Mouse (Mus musculus) hindbrain, embryonic 11.5 days (tissue): ENCODE results near the gene Marcks. TPM values are rescaled to one million over a fixed set of nuclear protein-coding genes. Genes with fewer than 3 reads are reported as not detected.

Source experiments
- ATAC-seq: fragments of 200-750 bp; cut with Nextera tagmentation; 2 replicates; pipeline ENCODE4 v1.8.0; 2017; ENCODE audit warnings: mild to moderate bottlenecking, moderate TSS enrichment, moderate library complexity; ENCODE audit not compliant: low FRiP score
- DNase-seq: peaks from one replicate; pipeline ENCODE4 v3.0.0-alpha.2; 2015; ENCODE audit warnings: low spot score
- H3K27ac ChIP-seq: fragments of 300-500 bp; sonication (generic); 2 replicates; pipeline ENCODE4 v1.5.1; 2014; ENCODE audit warnings: mild to moderate bottlenecking, low read depth, low read length
- H3K27me3 ChIP-seq: fragments of 300-500 bp; sonication (generic); 2 replicates; pipeline ENCODE4 v1.6.1; 2014; ENCODE audit warnings: mild to moderate bottlenecking, low read length, moderate library complexity, mixed read lengths; ENCODE audit not compliant: control insufficient read depth, insufficient read depth
- H3K36me3 ChIP-seq: fragments of 300-500 bp; sonication (generic); 2 replicates; pipeline ENCODE4 v1.6.1; 2014; ENCODE audit warnings: mild to moderate bottlenecking, low read length, moderate library complexity, mixed read lengths; ENCODE audit not compliant: control insufficient read depth, insufficient read depth
- H3K4me1 ChIP-seq: fragments of 300-500 bp; sonication (generic); replicated peaks from 2 replicates; pipeline ENCODE4 v1.6.1; 2014; ENCODE audit warnings: low read length, mixed read lengths; ENCODE audit not compliant: control insufficient read depth, insufficient read depth
- H3K4me2 ChIP-seq: fragments of 300-500 bp; sonication (generic); replicated peaks from 2 replicates; pipeline ENCODE4 v1.6.1; 2014; ENCODE audit warnings: mild to moderate bottlenecking, low read depth, low read length
- H3K4me3 ChIP-seq: fragments of 300-500 bp; sonication (generic); 2 replicates; pipeline ENCODE4 v1.5.1; 2014; ENCODE audit warnings: low read depth, low read length
- H3K9ac ChIP-seq: fragments of 300-500 bp; sonication (generic); 2 replicates; pipeline ENCODE4 v1.6.1; 2014; ENCODE audit warnings: low read depth, low read length
- H3K9me3 ChIP-seq: fragments of 300-500 bp; sonication (generic); 2 replicates; pipeline ENCODE4 v1.6.1; 2016; ENCODE audit warnings: low read length; ENCODE audit not compliant: control insufficient read depth
- WGBS: fragments of 180-500 bp; shearing (Covaris S2); extraction: QIAGEN DNeasy Blood & Tissue Kit; methylation state at CpG from one replicate; pipeline ENCODE4 v1.1.7; 2014; 5-methylcytosine and 5-hydroxymethylcytosine counted together
- polyA plus RNA-seq: library from polyadenylated mRNA; unstranded; fragments of >200 nt; fragmentation: Nextera tagmentation; extraction: Ambion mirVana; gene quantifications from 2 replicates; pipeline ENCODE4 v1.2.1, GENCODE M21; 2014

Marcks gene
- polyA plus RNA-seq, result 407 and 453 TPM in 2 replicates

GRCm38 (mm10) chr10:37138778-37139442 is at the start of gene Marcks:
TSS of gene Marcks (minus strand) at chr10:37138920.
- H3K27ac ChIP-seq, result peak within 1 kb of the TSS; percentile 100
- H3K9me3 ChIP-seq, result no peaks in the 10 kb centered on the region
- H3K9ac ChIP-seq, result peak within 1 kb of the TSS; percentile 100
- 0 out of 2 replicates have a peak, but pooled peaks cover 2% of the 10 kb centered on the region for H3K4me1 ChIP-seq
- peak within 1 kb of the TSS; percentile 54 for H3K4me2 ChIP-seq
- H3K4me3 ChIP-seq, result peak within 1 kb of the TSS; percentile 99
- no peaks in the 10 kb centered on the region for H3K36me3 ChIP-seq
- ATAC-seq, result peak; percentile 67
- DNase-seq, result peak; percentile 97
- H3K27me3 ChIP-seq, result no peaks in the 10 kb centered on the region
- under 1% methylated on average over 39 of the region's 39 CpGs for WGBS

GRCm38 (mm10) chr10:37177071-37177470 is 38.4 kb upstream of the Marcks start:
- no peak for ATAC-seq

GRCm38 (mm10) chr10:37172416-37172950 is 33.8 kb upstream of the Marcks start:
- H3K27me3 ChIP-seq, result no peaks in the 10 kb centered on the region
- H3K9me3 ChIP-seq, result no peaks in the 10 kb centered on the region
- peak; percentile 12 for DNase-seq
- no peak overlapping the region for H3K9ac ChIP-seq
- no peak overlapping the region for H3K4me2 ChIP-seq
- no peak overlapping the region for H3K27ac ChIP-seq
- WGBS, result 65% methylated on average over 8 of the region's 8 CpGs
- H3K36me3 ChIP-seq, result no peaks in the 10 kb centered on the region
- ATAC-seq, result no peak
- no peak overlapping the region for H3K4me3 ChIP-seq
- no peaks in the 10 kb centered on the region for H3K4me1 ChIP-seq

More at GRCm38 (mm10) chr10:37177071-37177470, 38.4 kb upstream of the Marcks start:
- DNase-seq, result no peak
- no peak overlapping the region for H3K4me3 ChIP-seq
- H3K36me3 ChIP-seq, result no peaks in the 10 kb centered on the region
- WGBS, result 92% methylated on average over 3 of the region's 3 CpGs
- H3K4me1 ChIP-seq, result no peaks in the 10 kb centered on the region
- H3K9ac ChIP-seq, result no peak overlapping the region
- H3K9me3 ChIP-seq, result no peaks in the 10 kb centered on the region
- H3K27me3 ChIP-seq, result no peaks in the 10 kb centered on the region
- no peak overlapping the region for H3K27ac ChIP-seq
- no peak overlapping the region for H3K4me2 ChIP-seq

- Histone ChIP-seq H3K27me3 (no peaks in the 10 kb centered on the region), H3K27ac (no peak overlapping the region), H3K9ac (no peak overlapping the region), H3K9me3 (no peaks in the 10 kb centered on the region), H3K4me1 (no peaks in the 10 kb centered on the region), H3K36me3 (no peaks in the 10 kb centered on the region), H3K4me3 (no peak overlapping the region), H3K4me2 (no peak overlapping the region)
- 78% methylated on average over 3 of the region's 3 CpGs for WGBS
- DNase-seq, result no peak
- peak; percentile 57 for ATAC-seq
Measured at GRCm38 (mm10) chr10:37171711-37172415, 33.1 kb upstream of the Marcks start.

- Histone ChIP-seq H3K27me3 (no peaks in the 10 kb centered on the region), H3K9me3 (no peaks in the 10 kb centered on the region), H3K9ac (no peak overlapping the region), H3K4me2 (no peak overlapping the region), H3K36me3 (no peaks in the 10 kb centered on the region), H3K4me1 (no peaks in the 10 kb centered on the region), H3K4me3 (no peak overlapping the region), H3K27ac (no peak overlapping the region)
- no peak for ATAC-seq
- no peak for DNase-seq
- WGBS, result 73% methylated on average over 4 of the region's 4 CpGs
Measured at GRCm38 (mm10) chr10:37170878-37171277, 32.2 kb upstream of the Marcks start.

- H3K27ac ChIP-seq, result no peak overlapping the region
- H3K4me1 ChIP-seq, result no peaks in the 10 kb centered on the region
- H3K9ac ChIP-seq, result no peak overlapping the region
- no peak overlapping the region for H3K4me3 ChIP-seq
- no peaks in the 10 kb centered on the region for H3K27me3 ChIP-seq
- no peaks in the 10 kb centered on the region for H3K9me3 ChIP-seq
- no peaks in the 10 kb centered on the region for H3K36me3 ChIP-seq
- WGBS, result 85% methylated on average over 4 of the region's 4 CpGs
- H3K4me2 ChIP-seq, result no peak overlapping the region
- DNase-seq, result no peak
- no peak for ATAC-seq
Measured at GRCm38 (mm10) chr10:37170466-37170865, 31.7 kb upstream of the Marcks start.

GRCm38 (mm10) chr10:37167527-37167926 is 28.8 kb upstream of the Marcks start:
- ATAC-seq (no peak), DNase-seq (no peak)
- no peaks in the 10 kb centered on the region for H3K9me3 ChIP-seq
- no peaks in the 10 kb centered on the region for H3K4me1 ChIP-seq
- H3K27me3 ChIP-seq, result no peaks in the 10 kb centered on the region
- WGBS, result 86% methylated on average over 2 of the region's 2 CpGs
- H3K4me2 ChIP-seq, result no peak overlapping the region
- H3K27ac ChIP-seq, result no peak overlapping the region
- no peaks in the 10 kb centered on the region for H3K36me3 ChIP-seq
- no peak overlapping the region for H3K4me3 ChIP-seq
- no peak overlapping the region for H3K9ac ChIP-seq

GRCm38 (mm10) chr10:37159731-37160130 is 21.0 kb upstream of the Marcks start:
- ATAC-seq (no peak), DNase-seq (no peak)
- Histone ChIP-seq H3K4me1 (no peaks in the 10 kb centered on the region), H3K27me3 (no peaks in the 10 kb centered on the region), H3K9me3 (no peaks in the 10 kb centered on the region; the same call in 1 of the 2 replicates), H3K36me3 (no peaks in the 10 kb centered on the region), H3K4me2 (no peak overlapping the region), H3K9ac (no peak overlapping the region), H3K27ac (no peak overlapping the region), H3K4me3 (no peak overlapping the region)
- 93% methylated on average over 3 of the region's 3 CpGs for WGBS
